Mouse (Mus musculus): Measurements from ENCODE around the gene Tma7.
A peak's percentile ranks its signal among the peaks of the same experiment; 100 is the strongest.

Gene Tma7

DNA sequence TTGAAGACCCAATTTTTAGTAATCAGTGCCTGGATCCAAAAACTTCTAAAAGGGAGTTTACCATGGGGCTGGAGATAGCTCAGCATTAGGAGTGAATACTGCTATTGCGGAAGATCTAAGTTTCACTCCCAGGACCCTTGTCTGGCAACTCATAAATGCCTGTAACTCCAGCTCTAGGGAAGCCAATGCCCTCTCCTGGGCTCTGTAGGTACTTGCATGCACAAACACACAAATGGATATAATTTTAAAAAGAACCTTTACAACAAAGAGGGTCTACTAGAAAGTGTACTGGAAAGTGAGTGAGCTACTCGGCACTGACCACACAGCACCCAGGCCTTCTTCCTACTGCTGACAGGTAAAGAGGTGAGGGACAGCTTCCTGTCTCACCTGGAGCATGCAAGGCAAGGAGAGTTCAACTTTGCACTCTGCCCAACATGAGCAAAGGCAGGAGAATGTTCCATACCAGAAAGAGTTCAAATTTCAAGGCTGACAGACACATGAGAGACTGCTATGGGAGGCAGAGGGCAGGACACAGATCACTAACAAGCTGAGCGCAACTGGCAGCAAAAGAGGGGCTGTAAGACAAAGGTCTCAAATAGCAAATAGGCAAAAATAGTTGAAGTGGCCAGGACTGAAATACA is 14.2 kb downstream of the Tma7 start:
- DNase-seq (ENCODE audit: low read depth, low spot score), result no peak

DNA sequence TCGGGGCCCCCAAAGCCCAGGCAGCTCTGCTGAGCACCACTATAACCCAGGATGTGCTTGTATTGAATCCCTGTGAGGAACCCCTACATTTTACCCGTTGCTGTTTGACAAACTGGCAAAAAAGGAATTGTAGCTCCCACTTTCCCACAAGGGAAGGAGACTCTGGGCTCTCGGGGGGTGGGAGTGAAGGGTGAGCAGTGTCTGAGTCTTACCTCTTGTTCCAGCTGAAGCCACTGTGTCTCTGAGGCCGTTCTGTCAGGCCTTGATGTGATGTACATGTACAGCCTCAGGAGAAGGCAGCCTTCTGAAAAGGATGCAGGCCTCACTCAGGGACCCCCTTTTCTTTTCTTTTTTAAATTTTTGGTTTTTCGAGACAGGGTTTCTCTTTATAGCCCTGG is 21.5 kb downstream of the Tma7 start:
- DNase-seq (ENCODE audit: low read depth, low spot score), result no peak

DNA sequence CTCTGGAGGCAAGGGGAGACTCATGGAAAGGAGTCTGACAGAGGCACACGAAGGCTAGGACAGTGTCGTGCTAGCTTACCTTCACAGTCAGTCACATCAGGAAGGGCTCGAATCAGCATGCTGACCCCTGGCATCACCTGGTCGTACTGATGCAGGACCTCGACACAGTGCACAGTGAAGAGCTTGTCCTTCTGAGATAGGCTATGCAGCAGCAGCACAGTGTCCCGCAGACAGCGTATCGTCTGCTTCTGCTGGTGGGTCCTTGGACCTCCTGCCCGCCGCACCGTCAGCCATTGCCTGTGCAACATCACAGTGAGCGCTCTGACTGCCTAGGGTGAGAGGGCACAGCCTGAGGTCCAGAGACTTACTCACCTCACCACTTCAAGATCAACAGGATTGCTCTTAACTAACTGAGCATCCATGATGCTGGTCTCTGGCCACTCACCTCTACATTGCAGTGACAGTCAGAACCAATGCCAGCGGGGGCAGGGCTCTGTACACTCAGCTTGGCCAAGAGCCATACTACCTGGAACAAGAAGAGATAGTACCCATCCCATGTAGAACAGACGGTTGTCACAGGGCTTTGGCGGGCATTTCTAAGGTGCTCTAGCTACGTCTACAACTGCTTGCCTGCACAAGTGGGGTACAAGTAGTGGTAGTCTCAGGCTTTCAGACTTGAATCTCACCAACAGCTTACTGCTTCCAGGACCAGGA is 22.0 kb downstream of the Tma7 start:
- no peak for DNase-seq (ENCODE audit: low read depth, low spot score)

DNA sequence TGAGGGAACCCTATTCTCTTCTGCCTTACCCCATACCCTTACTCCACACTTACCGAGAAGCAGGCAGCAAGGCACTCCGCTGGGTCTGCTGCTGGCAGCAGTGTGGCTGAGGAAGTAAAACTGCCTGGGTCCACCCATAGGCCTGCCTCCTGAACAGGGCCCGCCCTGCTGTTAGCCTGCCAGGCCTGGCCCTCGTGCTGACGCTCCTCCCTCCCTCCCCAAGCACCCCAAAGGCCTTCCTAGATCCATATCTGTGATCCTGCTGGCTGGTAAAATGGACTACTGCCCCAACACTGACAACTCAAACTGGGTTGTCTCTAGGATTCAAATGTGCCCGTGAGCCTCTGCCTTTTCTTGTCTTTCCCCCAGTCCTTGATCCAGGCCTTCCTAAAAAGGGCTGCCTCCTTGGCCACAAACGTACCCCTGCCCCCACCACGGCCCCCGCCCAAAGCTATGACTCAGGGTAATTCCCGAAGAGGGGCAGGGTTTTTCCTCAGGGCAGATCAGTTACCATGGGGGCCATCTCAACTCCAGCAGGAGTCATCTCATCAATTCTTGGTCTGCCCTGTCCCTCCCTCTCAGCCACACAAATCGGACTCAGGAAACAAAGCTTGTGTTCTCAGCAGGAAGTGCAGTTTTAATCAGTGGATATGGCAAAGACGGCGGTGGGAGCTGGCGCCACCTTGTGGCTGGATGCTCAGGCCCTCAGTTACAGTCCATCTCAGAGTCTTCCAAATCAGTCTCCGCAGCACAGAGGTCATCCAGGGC is 23.1 kb downstream of the Tma7 start, which contains the start of gene Trex1:
Trex1 (minus strand) TSS at position 599 of the 768 bp plus-strand sequence.
- peak; percentile 72 for DNase-seq (ENCODE audit: low read depth, low spot score)

DNA sequence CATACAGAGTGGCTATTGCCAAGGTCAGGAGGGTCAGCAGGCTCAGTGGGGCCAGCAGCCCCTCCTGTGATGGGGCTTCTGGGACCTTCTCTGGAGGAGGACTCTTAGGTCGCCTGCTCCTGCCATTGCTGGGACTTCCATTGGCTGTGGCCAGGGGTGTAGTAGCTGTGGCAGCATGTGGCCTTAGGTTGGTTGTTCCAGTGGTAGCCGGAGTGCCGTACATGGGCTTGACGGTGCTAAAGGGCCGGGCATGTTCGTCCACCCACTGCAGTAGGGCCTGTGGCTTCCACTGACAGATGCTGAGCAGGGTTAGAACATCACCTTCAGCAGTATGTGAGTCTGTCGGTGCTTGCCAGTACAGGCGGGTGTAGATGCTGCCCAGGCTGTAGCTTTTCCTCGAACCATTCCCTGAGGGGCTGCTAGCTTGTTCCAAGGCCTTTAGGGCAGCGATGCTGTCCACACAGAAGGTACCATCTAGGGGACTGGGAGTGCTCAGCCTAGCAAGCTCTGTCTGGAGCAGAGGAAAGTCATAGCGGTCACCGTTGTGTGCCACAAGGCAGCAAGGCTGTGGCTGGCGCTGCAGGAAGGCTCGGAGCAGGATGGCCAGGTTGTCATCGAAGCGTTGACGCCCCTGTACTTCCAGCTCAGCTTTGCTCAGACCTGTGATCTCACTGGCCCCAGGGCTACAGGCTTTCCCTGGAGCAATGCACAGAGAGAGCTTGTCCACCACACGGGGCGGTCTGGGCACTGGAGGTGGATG is 24.2 kb downstream of the Tma7 start:
- no peak for DNase-seq (ENCODE audit: low read depth, low spot score)

DNA sequence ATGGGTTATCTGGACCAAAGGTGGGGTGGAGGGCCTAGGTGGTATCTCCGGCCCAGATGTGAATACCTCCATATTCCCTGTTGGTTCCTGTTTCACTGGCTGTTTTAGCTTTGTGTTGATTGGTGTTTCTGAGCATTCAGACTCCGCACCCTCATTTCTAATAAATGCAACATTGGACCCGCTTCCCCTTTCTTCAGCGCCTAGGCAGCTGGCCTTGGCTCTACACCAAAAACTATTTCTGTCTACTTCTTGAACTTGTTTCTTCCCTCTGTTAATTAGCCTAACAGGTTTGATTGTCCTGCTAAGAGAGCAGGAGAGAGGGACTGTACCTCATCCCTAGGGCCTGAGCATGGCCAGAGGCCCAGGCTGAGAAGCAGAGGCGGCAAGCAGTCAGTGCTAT is 24.8 kb downstream of the Tma7 start:
- no peak for DNase-seq (ENCODE audit: low read depth, low spot score)

DNA sequence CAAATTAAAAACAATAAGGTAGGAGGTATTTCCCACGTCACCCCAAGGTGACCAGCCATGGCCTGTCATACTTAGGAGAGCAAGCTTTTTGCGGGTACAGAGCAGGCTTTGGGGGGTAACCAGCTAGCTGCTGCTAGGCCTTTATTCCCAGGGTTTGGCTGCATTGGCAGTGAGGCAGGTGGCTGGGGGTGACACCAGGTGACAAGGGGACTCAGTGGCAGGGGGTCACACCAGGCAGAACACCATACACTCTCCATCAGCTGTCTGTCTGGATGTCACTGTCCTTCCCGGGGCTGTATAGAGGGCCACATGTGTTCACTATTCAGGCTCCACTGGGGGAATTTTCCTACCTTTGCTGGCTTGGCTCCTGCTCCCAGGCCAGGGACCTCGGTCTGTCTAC is 25.5 kb downstream of the Tma7 start:
- no peak for DNase-seq (ENCODE audit: low read depth, low spot score)

DNA sequence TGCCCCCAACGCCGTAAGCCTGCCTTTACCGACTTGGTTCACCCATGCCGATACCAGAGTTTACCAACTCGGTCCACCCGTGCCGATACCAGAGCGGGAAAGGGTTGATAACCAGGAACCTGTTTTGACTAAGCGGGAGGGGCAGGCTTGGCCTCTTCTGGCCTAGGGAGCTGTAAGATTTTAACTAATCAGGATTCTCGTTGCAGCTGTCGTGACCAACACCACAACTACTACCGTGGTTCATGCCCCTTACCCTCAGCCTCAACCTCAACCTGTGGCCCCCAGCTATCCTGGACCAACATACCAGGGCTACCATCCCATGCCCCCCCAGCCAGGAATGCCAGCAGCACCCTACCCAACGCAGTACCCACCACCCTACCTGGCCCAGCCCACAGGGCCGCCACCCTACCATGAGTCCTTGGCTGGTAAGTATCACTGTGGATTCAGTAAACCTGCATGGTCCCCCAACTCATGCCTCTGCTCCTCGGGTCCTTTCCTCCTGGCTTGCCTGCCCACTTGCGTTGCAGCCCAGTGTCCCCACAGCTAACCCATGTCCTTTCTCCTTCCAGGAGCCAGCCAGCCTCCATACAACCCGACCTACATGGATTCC is 26.2 kb downstream of the Tma7 start:
- DNase-seq (ENCODE audit: low read depth, low spot score), result no peak

DNA sequence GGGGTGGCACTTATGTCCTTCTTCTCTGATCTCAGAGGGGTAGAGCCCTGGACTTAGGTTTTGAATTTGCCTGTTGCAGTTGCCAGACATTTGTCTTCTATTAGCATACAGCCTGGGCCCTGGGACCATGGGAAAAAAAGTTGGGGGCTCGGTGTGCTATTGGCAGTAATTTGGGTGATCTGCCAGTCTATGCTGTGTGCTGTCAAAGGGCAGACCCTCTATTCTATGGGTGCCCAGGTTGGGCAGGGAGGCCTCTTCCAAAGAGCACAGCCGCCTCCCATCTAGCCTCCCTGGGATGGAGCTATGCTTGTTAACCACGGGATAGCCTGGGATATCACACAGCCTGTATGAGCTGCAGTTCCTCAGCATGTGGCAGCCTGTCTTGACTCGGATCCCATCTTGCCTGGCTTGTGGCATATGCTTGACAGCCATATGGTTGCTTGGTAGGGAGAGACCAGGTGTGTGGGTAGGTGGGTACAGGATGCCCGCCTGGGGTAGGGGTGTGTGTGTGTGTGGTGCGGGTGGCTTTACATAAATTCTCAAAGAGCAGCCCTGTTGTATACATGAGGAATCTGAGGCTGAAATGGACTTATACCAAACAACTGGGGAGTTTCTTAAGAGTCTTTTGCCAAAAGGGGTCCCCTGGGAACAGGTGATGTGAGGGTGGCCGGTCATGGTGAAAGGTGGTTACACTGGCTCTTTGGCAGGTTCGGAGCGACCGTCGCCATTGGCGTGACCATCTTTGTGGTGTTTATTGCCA is 26.9 kb downstream of the Tma7 start:
- no peak for DNase-seq (ENCODE audit: low read depth, low spot score)

DNA sequence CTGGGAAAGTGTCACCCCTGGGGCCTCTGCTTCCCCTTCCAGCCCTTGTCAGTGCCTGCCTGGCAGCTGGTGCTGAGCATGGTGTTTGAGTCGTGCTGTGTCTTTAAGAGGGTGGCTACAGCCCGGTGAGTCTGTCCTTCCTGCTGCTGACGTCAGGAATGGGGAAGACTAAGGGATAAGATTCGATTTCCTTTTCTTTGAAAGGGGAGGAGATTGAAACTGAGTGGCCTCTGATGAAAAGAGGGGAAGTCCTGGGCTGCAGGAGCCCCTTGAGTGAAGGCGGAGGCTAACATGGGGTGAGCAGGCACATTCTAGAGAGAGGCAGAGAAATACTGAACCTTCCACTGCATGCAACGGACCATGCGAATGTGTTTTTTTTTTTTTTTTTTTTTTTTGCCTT is 27.7 kb downstream of the Tma7 start:
- no peak for DNase-seq (ENCODE audit: low read depth, low spot score)

DNA sequence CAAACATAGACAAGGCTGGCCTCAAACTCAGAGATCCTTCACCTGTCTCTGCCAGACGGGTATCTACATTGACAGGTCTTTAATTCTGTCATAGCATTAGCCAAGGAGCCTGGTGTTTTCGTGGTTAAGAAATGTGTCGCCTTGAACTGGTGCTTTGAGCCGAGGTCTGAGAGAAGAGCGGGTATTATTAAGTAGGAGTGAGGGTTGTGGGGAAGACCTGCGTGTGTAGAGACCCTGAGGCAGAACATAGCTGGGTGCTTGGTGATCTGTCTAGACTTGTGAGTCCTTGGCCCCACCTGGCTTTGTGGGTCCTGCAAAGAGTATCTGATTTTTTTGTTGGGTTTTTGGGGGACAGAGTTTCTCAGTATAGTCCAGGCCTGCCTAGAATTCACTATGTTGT is 28.5 kb downstream of the Tma7 start:
- no peak for DNase-seq (ENCODE audit: low read depth, low spot score)

DNA sequence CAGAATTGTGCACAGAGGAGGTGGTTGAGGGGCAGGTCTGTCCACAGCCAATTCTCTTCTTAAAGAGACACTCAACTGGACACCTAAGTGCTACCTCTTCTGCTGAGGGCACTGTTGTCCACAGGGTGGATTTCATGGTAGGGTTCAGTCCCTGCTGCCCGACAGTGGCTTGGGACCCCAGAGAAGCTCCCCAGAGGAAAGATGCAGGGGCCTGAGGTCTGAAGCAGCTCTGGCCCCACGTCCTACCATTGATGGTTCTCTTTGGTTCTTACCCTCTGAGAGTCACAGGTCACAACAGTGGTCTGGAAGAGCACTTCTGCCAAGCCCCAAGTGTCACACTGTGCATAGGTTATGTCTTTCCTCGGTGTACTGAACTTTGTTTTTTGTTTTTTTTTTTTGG is 29.0 kb downstream of the Tma7 start:
- no peak for DNase-seq (ENCODE audit: low read depth, low spot score)

DNA sequence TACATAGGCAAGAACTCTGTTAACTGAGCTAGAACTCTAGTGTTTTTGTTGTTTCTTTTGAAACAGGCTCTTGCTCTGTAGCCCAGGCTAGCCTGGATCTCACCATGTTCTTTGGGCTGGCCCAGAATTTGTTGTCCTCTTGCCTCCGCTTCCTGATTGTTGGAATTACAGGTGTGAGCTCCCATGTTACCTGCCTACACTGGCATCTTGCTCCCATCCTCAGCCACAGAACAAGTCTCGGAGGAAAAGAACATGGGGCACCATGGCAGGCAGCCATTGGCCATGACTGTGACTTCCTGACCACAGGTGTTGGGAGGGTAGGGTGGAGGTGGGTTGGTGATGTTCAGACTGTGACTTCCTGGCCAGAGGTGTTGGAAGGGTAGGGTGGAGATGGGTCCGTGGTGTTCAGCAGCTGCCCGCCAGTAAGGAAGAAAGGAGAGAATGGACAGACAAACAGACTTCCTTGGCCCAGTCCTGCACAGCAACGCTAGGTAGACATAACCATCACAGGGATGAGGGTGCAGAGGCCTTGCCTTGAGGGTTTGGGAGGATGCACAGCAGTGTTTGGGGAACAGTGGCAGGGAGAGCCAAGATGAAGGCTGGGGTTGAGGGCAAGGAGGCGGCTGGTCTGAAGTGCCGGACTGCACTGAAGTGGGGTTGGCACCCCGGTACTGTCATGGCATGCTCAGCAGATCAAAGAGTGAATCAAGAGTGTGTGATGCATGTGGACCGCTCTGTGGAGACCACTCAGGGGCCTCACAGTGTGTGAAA is 29.7 kb downstream of the Tma7 start:
- no peak for DNase-seq (ENCODE audit: low read depth, low spot score)

DNA sequence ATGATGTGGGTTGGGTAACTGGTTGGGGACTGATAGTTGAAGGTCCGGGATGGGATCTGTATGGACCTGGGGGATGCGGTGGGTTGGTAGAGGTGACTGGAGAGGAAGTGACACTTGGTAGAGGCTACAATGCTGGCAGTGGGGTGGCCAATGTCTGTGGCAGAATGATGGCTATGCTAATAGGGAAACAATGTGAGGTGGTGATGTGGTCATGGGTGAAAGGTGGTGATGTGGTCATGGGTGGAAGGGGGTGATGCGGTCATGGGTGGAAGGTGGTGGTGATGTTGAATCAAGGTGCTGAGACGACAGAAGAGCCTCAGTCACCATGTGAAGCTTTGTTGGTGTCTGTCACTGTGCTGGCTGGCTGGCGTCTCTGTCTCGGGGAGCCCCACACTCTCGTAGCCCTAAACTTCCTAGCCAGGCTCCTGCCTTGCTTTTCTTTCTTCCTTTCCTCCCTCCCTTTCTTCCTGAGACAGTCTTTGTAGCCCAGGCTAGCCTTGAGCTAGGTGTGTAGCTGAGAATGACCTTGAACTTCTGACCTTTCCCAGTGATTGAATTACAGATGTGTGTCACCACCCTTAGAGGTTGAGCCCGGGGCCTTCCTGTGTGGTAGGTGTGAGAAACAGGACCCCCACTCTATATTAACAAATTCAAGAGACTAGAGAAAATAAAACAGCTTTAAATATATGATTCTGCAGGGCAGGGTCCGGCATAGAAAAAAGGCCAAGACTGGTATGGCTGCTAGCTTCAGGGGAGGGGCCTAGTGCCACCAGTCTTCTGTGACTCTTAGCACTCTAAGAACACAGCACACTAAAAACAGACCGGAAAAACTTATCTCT is 30.5 kb downstream of the Tma7 start:
- DNase-seq (ENCODE audit: low read depth, low spot score), result no peak

DNA sequence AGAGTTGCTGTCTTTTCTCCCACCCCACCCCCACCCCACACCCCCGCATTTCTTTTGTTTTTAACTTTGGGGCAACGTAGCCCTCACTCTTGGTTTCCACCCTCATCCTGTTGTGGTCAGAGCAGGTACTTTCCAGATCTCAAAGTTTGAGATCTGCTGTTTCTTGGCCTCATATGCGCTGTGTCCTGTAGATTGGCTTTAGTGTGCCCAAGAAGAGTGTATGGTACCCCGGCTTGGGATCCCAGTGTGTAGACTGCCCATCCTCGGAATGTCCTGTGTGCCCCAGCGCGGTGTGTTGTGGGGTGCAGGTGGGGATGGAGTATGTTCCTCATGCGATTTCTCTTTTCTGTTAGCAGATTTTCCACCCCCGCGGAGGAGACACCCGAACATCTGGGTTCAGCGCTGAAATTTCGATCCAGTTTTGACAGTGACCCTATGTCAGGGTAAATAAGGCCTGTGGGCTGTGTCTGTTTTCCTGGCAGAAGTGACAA is 31.3 kb downstream of the Tma7 start:
- DNase-seq (ENCODE audit: low read depth, low spot score), result no peak

DNA sequence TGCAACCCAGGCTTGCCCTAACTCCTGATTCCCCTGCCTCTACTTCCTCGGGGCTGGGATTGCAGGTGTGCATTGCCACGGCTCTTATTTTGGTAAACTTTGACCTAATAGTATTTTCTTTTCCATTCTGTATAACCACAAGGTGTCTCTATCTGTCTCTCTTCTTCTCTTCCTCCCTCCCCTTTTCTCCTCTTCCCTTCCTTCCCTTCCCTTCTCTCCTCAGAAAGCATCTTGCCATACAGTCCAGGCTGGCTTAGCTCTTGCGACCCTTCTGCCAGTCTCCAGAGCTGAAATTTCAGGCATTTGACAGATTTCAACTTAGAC is 31.8 kb downstream of the Tma7 start:
- DNase-seq (ENCODE audit: low read depth, low spot score), result no peak

DNA sequence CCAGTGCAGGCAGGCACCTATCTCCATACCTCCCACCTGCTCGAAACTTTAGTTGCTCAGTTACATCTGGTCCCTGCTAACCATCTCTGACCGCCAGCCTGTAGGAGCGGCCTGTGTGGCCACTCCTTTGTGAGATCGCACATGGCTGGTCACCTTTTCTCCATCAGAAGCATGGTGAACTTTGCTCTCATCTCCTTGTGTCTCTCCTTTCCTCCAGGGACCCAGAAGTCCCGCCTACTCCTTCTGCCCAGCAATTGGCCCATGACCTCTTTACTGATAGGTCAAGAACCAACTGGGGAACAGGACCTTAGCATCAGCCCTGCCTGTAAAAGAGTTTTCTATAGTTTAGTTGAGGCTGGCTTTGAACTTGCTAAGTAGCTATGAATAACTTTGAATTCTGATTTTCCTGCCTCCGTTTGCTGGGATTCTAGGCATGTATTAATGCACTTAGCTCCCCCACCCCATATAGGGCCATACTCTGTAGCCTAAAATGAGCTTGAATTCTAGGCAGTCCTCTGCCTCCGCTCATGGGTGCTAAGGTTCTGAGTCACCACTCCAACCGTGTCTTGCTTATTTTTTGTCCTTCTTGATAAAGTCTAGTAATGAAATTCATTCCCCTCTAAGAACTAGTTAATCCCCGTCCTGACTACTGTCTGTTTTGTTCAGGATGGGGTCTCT is 32.3 kb downstream of the Tma7 start:
- DNase-seq (ENCODE audit: low read depth, low spot score), result no peak

DNA sequence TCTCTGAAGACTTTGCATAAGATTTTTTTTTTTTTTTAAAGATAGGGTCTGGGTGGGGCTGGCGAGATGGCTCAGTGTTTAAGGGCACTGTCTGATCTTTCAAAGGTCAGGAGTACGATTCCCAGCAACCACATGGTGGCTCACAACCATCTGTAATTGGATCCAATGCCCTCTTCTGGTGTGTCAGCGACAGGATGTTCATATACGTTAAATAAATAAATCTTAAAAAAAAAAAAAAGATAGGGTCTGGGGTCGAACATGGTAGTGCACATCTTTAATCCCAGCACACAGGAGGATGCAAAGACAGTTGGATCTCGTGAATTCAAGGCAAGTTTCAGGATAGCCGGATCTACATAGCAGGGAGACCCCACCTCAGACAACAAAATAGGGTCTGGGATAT is 33.1 kb downstream of the Tma7 start:
- no peak for DNase-seq (ENCODE audit: low read depth, low spot score)

DNA sequence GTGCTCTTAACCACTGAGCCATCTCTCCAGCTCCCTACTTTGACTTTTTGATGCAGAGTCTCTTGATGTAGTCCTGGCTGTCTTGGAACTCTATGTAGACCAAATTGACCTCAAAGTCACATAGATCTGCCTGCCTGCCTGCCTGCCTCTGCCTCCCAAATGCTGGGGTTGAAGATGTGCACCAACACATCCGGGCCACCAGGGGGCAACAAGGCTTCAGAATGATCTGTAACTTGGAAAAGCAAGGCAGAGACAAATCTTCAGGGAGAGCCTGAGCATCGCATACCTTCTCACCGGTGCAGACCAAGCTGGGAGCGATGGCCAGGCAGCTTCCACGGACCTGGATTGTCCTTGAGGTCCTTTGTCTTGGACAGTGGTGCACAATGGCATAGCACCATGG is 36.1 kb downstream of the Tma7 start:
- peak; percentile 15 for DNase-seq (ENCODE audit: low read depth, low spot score)
